Mouse (Mus musculus) testis, postnatal 14 days (tissue): ENCODE results near the gene Vsx1.

Experiments used
- DNase-seq: peaks from one replicate; pipeline ENCODE4 v3.0.0; 2021; ENCODE audit warnings: low spot score

Vsx1 gene

GRCm38 (mm10) chr2:150667065-150667819 lies 21.9 kb downstream of the Vsx1 start:
- DNase-seq: no peak

GRCm38 (mm10) chr2:150666723-150667064 lies 22.5 kb downstream of the Vsx1 start:
- DNase-seq: no peak

- peak; percentile 31 for DNase-seq
Measured at GRCm38 (mm10) chr2:150665534-150666451, 23.4 kb downstream of the Vsx1 start.

DNA sequence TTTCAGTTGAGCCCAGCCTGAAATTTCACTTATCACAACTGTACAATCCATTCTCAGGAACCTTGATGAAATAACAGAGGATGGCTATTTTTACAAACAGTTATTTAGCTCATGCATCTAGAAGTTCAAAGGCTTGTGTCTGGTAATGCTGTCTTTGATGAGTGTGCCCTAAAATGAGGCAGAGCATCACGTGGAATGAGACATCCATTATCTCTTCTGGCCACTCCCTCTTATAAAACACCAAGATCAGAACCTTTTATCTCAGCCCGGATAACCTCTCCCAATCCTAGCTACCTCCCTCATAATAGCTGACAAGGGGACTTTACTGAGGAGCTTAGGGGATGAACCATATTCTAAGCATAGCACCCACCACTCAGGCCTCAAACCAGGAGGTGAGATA lies 24.2 kb downstream of the Vsx1 start:
- no peak for DNase-seq

- no peak for DNase-seq
Measured at GRCm38 (mm10) chr2:150664152-150664920, 24.8 kb downstream of the Vsx1 start.

GRCm38 (mm10) chr2:150663255-150663654 lies 25.9 kb downstream of the Vsx1 start:
- no peak for DNase-seq

DNA sequence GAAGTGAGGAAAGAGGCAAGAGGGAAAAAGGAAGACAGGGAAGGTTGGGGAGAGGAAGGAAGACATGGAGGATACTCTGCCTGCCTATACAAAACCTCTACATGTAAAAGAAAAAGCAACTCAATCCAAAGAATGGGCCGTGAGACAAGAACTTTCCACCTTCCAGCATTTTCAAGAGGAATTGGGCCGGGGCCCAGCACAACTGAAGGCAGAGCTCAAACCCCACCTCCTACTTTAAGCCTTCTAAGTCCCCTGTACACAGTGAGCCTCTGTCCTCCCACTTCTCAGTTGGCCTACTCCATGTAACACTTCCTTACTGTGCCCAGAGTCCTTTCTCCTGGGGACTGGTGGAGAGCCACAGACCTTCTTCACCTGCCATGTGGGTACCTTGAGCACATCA lies 27.2 kb downstream of the Vsx1 start:
- DNase-seq: no peak

- DNase-seq: no peak
Measured at GRCm38 (mm10) chr2:150660668-150661451, 28.3 kb downstream of the Vsx1 start.

- DNase-seq: no peak
Measured at GRCm38 (mm10) chr2:150660049-150660448, 29.1 kb downstream of the Vsx1 start.

- no peak for DNase-seq
Measured at GRCm38 (mm10) chr2:150656975-150657768, 32.0 kb downstream of the Vsx1 start.

DNA sequence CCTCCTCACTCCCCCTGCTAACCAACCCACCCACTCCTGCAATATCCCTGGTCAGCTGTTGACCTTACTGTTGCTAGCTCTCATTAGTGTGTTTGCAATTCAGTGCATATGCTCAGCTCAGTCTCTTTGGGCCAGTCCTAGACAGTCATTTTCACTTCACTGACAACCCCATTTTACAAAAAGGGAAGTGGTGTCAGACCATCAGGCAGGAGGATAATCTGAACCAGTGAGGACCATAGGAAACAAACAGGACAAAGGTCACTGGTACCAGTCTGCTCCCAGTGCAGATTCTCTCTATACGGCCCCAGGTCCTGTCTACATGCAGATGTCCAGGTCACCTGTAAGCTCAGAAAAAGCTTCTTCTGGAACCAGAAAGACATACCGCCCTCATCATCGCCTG lies 33.0 kb downstream of the Vsx1 start:
- DNase-seq: no peak

- no peak for DNase-seq
Measured at GRCm38 (mm10) chr2:150655290-150655689, 33.9 kb downstream of the Vsx1 start.

GRCm38 (mm10) chr2:150654814-150655213 lies 34.3 kb downstream of the Vsx1 start:
- DNase-seq: no peak

DNA sequence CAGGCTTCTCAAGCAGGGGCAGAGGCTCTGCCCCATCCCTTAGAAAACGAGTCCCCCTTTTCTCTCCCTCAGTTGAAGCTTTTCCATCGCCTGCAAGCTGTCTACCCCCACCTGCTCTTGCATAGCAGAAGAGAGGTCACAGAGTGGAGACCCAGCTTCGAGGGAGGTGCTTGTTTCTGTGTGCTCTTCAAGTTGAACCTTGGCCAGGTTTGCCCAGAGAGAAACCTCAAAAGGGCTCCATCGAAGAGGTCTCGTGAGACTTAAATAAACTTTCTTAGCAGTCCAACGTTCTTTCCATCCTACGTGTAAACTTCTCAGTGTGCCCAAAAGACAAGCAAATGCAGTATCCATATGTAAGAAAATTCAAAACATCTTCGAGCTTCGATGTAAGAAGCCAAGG lies 37.8 kb downstream of the Vsx1 start:
- no peak for DNase-seq

DNA sequence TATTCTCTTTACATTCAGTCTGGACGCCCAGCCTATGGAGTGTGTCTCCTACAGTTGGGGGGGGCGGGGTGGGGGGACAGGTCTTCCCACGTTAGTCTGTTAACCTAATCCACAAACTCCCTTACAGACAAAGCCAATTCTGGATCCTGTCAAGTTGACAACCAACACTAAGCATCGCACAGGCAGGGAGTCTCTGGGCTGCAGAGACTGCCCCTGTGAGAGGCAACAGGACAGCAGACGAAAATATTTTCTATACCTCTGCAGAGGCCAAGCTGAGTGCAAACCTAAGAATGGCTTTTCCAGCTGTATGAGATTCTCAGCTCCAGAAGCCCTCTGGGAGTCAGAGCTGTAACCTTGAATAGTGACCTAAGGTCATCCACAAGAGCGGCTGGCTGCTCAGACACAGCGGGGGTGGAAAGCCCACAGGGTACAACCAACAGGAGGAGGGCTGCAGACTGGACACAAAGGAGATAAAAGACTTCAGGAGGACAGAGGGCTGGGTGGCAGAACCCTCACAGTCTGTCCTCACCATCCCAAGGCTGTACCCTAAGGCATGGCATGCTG lies 38.6 kb downstream of the Vsx1 start:
- DNase-seq: peak; percentile 62

DNA sequence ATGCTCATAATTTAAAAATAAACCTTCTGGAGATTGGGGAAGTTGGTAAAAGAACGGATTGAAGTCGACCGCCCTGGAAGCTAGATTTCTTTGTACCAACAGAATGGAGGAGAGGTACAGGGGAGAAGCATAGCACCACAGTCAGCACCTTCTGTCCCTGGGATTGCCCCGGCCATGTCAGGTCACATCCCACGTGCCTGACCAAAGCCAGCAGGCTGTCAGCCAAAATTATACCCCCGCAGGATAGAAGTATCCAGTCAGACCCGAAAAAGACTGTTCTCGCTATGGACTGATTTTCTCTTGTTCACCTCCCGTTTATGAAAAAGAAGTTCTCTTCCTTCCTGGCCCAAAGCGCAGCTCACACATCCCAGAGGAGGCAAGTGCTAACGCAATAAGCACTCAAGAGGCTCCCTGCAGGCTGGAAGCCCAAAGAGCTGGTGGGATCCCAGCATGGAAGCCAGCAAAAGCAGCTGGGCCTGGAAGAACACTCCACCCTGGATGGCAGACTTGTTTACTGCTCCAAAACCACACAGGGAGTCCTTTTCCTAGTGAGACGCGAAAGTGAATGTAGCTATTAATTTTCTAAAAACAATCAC lies 40.8 kb downstream of the Vsx1 start:
- peak; percentile 41 for DNase-seq

DNA sequence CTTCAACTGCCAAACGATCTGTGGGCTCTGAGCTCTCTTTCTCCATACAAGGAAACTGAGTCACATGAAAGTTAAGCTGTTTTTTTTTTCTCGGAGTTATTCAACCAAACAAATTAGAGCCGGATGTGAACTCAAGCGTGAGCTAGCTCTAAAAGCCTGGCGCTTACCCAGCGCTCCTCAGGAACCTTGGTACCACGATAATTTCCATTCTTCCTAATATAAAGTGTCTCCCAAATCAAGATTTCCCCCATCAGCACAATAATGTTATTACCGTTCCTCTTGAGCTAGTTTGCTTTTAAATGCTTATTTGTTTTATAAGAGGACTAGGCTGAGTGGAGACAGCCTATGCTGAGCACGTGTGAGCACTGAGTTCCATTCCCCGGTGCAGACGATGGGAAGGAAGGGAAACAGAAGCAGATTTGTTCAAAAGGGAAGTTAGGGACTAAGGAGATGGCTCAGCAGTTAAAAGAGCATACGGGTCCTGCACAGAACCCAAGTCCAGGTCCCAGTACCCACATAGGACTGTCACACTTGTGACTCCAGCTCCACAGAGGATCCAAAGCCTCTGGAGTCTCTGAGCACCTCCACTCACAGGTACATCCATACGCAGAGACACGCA lies 41.4 kb downstream of the Vsx1 start:
- DNase-seq: no peak

DNA sequence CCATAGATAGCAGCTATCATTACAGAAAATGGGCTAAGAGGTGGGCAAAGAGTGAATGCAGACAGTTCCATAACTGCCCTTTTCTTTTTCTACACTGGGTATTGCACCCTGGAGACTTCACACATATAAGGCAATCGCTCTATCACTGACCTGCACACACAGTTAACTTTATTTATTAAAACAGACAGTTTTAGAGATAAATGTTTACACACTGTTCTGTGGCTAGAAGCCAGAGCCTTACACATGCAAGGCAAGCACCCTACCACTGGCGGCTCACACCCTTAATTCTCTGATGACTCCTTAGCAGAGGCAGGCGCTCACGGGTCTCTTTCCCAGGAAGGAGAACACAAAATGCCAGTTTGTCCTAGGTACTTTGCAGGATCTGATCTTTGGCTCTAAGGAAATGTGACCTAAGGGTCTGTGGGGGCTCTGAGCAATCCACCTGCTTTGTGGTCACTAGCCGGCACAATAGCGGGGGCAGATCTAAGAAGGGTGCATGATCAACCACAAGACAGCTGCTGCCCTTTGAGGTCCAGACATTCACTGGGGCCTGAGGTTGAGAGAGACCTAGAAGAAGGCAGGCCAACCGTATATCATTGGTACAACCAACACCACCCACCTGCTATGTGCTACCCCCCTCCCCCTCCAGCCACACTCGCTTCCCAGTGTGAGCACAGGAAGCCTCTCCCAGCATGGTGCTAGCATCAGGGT lies 42.6 kb downstream of the Vsx1 start:
- no peak for DNase-seq

GRCm38 (mm10) chr2:150645225-150645624 lies 43.9 kb downstream of the Vsx1 start:
- DNase-seq: no peak
